Mouse (Mus musculus) G1E-ER4 (cell line): Measurements from ENCODE around the gene Kcnh1. TPM values are rescaled to one million over a fixed set of nuclear protein-coding genes. Genes with fewer than 3 reads are reported as not detected.

Experiments used
- GATA1 ChIP-seq: IDR thresholded peaks from one replicate; pipeline ENCODE4 v1.8.0; 2012; ENCODE audit warnings: low read length, inconsistent platforms
- polyA plus RNA-seq: library from polyadenylated mRNA; stranded (reverse); fragments of >175 nt; gene quantifications from 2 replicates; pipeline ENCODE4 v1.2.3, GENCODE M21; 2012

Gene Kcnh1
- polyA plus RNA-seq, 1 experiment = not detected

DNA sequence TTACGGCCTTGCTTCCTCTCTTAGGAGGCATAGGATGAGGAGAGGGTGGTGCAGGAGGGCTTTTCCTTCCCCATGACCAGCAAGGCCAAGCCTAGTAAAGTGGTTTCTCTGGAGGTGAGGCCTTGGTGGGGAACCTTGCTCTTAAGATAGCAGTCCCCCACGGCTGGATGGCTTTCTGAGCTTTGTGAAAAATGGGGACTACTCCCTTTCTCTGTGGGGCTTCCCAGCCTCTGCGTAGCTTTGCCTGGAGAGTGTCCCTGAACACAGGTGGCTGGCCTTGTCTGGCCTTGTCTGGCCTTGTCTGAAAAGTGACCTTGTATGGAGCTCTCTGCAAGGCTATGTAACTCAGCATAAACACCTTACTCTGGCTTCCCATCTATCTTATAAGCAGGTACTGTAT lies 56.3 kb downstream of the Kcnh1 start:
- no peak for TF ChIP-seq GATA1

- TF ChIP-seq GATA1 = no peak
These were observed 68.6 kb downstream of the Kcnh1 start for GRCm38 (mm10) chr1:192259146-192259545.

DNA sequence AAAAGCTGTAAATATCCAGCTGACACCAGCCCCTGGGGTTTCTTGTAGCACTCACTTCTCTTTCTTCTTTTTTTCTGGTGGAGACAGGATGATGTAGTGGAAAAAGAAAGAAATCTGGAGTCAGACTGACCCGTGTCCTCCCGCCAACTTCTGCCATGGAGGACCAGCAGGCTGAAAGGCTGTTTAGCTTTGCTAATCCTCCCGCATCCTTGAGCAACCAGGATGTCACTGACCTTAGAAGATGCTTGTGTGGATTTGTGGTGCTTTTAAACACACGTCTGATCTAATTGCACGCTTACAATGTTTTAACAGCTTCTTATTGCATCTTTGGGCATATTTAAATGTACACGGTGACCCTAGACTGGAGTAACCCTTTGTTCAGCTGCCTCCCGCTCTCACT lies 69.0 kb downstream of the Kcnh1 start:
- no peak for TF ChIP-seq GATA1

DNA sequence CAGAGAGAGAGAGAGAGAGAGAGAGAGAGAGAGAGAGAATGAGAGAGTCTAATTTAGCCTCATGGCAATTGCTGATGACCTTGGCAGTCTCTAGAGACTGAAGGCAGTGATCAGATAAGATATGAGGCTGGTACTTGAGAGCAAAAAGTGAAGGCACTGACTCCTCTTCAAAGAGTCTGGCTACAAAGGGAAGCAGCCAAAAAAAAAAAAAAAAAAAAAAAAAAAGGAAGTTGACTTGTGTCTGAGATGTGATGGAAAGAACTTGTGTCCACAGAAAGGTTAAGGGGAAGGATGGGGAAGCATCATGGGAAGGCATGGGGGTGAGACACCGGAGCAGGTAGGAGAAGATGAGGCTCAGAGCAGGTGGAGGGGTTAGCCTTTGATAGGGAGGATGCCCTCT lies 75.1 kb downstream of the Kcnh1 start:
- no peak for TF ChIP-seq GATA1

DNA sequence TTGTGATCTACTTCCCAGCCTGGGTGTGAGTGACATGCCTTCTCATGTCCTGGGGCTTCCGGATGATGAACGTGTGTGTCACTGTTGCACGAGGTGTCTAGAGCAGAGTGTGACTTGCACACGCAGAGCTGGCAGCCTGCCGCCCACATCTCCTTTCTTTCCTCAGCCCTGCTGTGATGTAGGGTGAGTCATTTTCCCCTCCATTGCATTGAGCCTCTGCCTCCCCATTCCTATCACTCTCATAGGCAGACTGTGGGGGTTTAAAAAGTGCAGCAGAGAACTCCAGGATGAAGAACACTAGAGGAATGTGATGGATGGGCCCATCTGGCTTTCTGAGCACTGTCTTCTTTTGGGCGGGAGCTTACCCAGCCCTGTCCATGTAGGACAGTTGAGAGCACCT lies 76.4 kb downstream of the Kcnh1 start:
- no peak for TF ChIP-seq GATA1

- TF ChIP-seq GATA1 = no peak
These were observed 78.3 kb downstream of the Kcnh1 start for GRCm38 (mm10) chr1:192268878-192269277.

- TF ChIP-seq GATA1 = no peak
These were observed 79.3 kb downstream of the Kcnh1 start for GRCm38 (mm10) chr1:192269911-192270310.

- no peak for TF ChIP-seq GATA1
These were observed 87.3 kb downstream of the Kcnh1 start for GRCm38 (mm10) chr1:192277801-192278385.

- no peak for TF ChIP-seq GATA1
These were observed 93.8 kb downstream of the Kcnh1 start for GRCm38 (mm10) chr1:192284340-192284739.

- TF ChIP-seq GATA1 = no peak
These were observed 94.4 kb downstream of the Kcnh1 start for GRCm38 (mm10) chr1:192284950-192285349.

- no peak for TF ChIP-seq GATA1
These were observed 97.9 kb downstream of the Kcnh1 start for GRCm38 (mm10) chr1:192288456-192288855.

DNA sequence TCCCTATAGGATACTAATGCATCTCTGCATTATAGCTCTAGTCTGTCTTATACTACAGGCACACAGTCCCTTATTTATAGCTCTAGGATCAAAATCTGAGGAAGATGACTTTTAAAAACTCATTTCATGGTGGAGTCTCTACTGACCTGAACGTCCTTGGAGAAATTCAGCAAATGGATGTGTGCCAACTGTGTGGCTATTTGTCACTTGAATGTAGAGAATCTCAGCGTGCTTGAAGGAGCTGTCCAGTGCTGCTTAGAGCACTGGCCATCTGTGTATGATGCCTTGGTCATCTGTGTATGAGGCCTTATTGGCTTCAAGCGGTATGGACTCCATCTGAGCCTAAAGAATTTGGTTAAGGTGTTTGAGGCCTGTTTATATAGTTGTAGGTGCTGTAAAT lies 100.7 kb downstream of the Kcnh1 start:
- no peak for TF ChIP-seq GATA1

- no peak for TF ChIP-seq GATA1
These were observed 102.8 kb downstream of the Kcnh1 start for GRCm38 (mm10) chr1:192293391-192293790.

- TF ChIP-seq GATA1 = no peak
These were observed 103.3 kb downstream of the Kcnh1 start for GRCm38 (mm10) chr1:192293921-192294320.

DNA sequence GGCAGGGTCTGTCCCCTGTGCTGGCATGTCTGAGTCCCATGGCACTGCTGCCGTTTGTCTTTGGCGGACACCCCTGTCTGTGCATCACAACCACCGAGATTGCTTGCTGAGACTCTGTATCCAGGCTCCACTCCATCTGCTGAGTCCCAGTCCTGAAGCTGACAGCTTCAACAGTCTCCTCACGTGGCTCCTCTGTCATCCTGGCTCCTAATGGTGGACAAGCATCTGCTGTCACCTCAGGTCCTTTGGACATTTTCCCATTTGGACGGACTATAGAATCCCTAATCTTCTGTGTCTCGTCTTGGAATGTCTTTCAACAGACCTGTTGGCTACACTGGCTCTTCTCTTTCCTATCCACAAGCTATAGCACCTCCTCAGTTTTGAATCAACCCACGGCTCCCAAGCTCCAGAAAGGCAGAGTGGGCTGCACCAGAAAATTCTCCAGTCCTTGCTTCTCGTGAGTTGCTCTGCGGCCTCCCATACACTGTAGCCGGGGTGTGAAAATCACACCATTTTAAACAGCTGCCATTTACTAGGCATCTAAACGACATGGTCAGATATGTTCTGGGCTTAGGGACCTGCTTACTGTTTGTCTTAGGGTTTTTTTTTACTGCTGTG lies 104.8 kb downstream of the Kcnh1 start:
- no peak for TF ChIP-seq GATA1

- TF ChIP-seq GATA1 = no peak
These were observed 105.3 kb downstream of the Kcnh1 start for GRCm38 (mm10) chr1:192295902-192296301.

DNA sequence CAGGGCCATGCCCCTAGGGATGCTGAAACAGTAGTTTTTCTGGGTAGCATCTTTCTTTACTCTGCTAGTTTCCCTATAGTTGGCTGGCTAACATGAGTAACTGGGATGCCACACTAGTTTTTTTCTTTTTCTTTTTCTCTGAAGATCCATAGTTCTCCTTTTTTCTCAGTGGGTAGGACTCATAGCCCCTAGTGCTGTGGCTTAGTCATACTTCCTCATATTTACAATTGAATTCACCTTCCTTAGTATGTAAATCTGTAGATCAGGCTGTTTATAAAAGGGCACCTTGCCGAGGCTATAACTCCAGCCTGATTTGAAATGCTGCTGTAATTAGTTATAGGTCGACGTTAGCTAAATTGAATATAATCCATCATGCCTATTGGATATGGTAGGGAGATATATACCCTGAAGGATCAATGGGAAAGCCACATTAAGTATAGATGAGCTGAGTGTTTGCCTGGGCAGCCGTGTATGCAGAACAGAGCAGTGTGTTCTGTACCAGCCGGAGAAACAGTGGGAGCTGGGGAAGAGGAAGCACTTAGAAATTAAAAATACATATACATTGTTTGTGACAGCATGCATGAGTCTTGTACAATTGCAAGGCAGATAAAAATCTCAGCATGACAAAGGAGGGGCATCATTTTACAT lies 107.0 kb downstream of the Kcnh1 start:
- TF ChIP-seq GATA1 = no peak
